Mouse (Mus musculus) CH12.LX (cell line): ENCODE measurements at regions not wholly inside any gene's neighbourhood (a gene's known extent, or its start where the extent isn't known, plus 50 kb on each side); places are given as distances from the start of the nearest gene placed in this dataset.

Experiments
- CTCF ChIP-seq, 2 experiments: IDR thresholded peaks in 1 of 2; conservative IDR thresholded peaks in 1 of 2; 2 replicates each; pipeline ENCODE4 v1.5.1; 2011 to 2012; ENCODE audit warnings: low read depth in 2 of 2, low read length in 2 of 2, improper control_type of control experiment in 1 of 2, inconsistent platforms in 1 of 2, mild to moderate bottlenecking in 1 of 2, moderate library complexity in 1 of 2
- EP300 ChIP-seq: IDR thresholded peaks from 2 replicates; pipeline ENCODE4 v1.6.1; 2011; ENCODE audit warnings: low read length, improper control_type of control experiment
- JUND ChIP-seq: conservative IDR thresholded peaks from 2 replicates; pipeline ENCODE4 v1.6.1; 2011; ENCODE audit warnings: low read depth, low read length, improper control_type of control experiment
- KAT2A ChIP-seq: IDR thresholded peaks from 2 replicates; pipeline ENCODE4 v1.6.1; 2012; ENCODE audit warnings: low read length, improper control_type of control experiment, inconsistent platforms; ENCODE audit not compliant: insufficient replicate concordance
- MAFK ChIP-seq: IDR thresholded peaks from 2 replicates; pipeline ENCODE4 v1.6.1; 2011; ENCODE audit warnings: low read length, improper control_type of control experiment; ENCODE audit not compliant: insufficient replicate concordance
- MYC ChIP-seq: IDR thresholded peaks from 2 replicates; pipeline ENCODE4 v1.6.1; 2011; ENCODE audit warnings: low read depth, mild to moderate bottlenecking, improper control_type of control experiment, low read length
- NELFE ChIP-seq: IDR thresholded peaks from 2 replicates; pipeline ENCODE4 v1.6.1; 2011; ENCODE audit warnings: low read depth, low read length, improper control_type of control experiment
- POLR2A ChIP-seq: IDR thresholded peaks from 2 replicates; pipeline ENCODE4 v1.6.1; 2011; ENCODE audit warnings: low read depth, mild to moderate bottlenecking, improper control_type of control experiment, low read length
- SMC3 ChIP-seq: IDR thresholded peaks from 2 replicates; pipeline ENCODE4 v1.6.1; 2011; ENCODE audit warnings: low read depth, low read length, improper control_type of control experiment
- UBTF ChIP-seq: IDR thresholded peaks from 2 replicates; pipeline ENCODE4 v1.6.1; 2012; ENCODE audit warnings: low read depth, mild to moderate bottlenecking, inconsistent platforms, low read length, improper control_type of control experiment, moderate library complexity

GRCm38 (mm10) chr8:77963102-77963698 lies 238.9 kb upstream of the Ednra start:
- no peak for TF ChIP-seq MYC
- TF ChIP-seq POLR2A = no peak
- no peak for TF ChIP-seq CTCF (conservative IDR thresholded peaks at IDR 0.05 in 1 of 2, IDR thresholded peaks at IDR 0.05 in 1 of 2; ENCODE audit: low read depth in 2 of 2, low read length in 2 of 2)
- no peak for TF ChIP-seq NELFE
- no peak for TF ChIP-seq KAT2A
- TF ChIP-seq EP300 = no peak
- TF ChIP-seq SMC3 = no peak
- no peak for TF ChIP-seq MAFK
- TF ChIP-seq UBTF = no peak
- TF ChIP-seq JUND = no peak
